Mouse (Mus musculus) heart, embryonic 12.5 days (tissue): ENCODE measurements around the gene Parg. TPM values are rescaled to one million over a fixed set of nuclear protein-coding genes. Genes with fewer than 3 reads are reported as not detected.

Source experiments
- ATAC-seq: fragments of 200-750 bp; cut with Nextera tagmentation; 2 replicates; pipeline ENCODE4 v1.8.0; 2017; ENCODE audit warnings: moderate TSS enrichment, moderate library complexity; ENCODE audit not compliant: insufficient number of reproducible peaks, low FRiP score
- H3K27ac ChIP-seq: fragments of 300-500 bp; sonication (generic); 2 replicates; pipeline ENCODE4 v1.5.1; 2016; ENCODE audit warnings: mild to moderate bottlenecking, moderate library complexity; ENCODE audit not compliant: poor library complexity, severe bottlenecking
- H3K27me3 ChIP-seq: fragments of 300-500 bp; sonication (generic); replicated peaks from 2 replicates; pipeline ENCODE4 v1.6.1; 2016; ENCODE audit warnings: mild to moderate bottlenecking, moderate library complexity
- H3K36me3 ChIP-seq: fragments of 300-500 bp; sonication (generic); 2 replicates; pipeline ENCODE4 v1.6.1; 2016; ENCODE audit warnings: mild to moderate bottlenecking, moderate library complexity
- H3K4me1 ChIP-seq: fragments of 300-500 bp; sonication (generic); replicated peaks from 2 replicates; pipeline ENCODE4 v1.6.1; 2016; ENCODE audit warnings: mild to moderate bottlenecking
- H3K4me2 ChIP-seq: fragments of 300-500 bp; sonication (generic); 2 replicates; pipeline ENCODE4 v1.6.1; 2016; ENCODE audit warnings: mild to moderate bottlenecking, moderate library complexity
- H3K4me3 ChIP-seq: fragments of 300-500 bp; sonication (generic); 2 replicates; pipeline ENCODE4 v1.5.1; 2016; ENCODE audit warnings: mild to moderate bottlenecking
- H3K9ac ChIP-seq: fragments of 300-500 bp; sonication (generic); 2 replicates; pipeline ENCODE4 v1.6.1; 2016; ENCODE audit warnings: mild to moderate bottlenecking, moderate library complexity
- H3K9me3 ChIP-seq: fragments of 300-500 bp; sonication (generic); replicated peaks from 2 replicates; pipeline ENCODE4 v1.6.1; 2016; ENCODE audit warnings: mild to moderate bottlenecking, moderate library complexity
- WGBS: fragments of 180-500 bp; shearing (Covaris S2); methylation state at CpG from one replicate; pipeline ENCODE4 v1.1.7; 2016; 5-methylcytosine and 5-hydroxymethylcytosine counted together
- polyA plus RNA-seq: library from polyadenylated mRNA; unstranded; fragments of >200 nt; fragmentation: Nextera tagmentation; extraction: Ambion mirVana; gene quantifications from 2 replicates; pipeline ENCODE4 v1.2.1, GENCODE M21; 2016

Gene Parg
- polyA plus RNA-seq: 35.5 and 37.9 TPM in 2 replicates

DNA sequence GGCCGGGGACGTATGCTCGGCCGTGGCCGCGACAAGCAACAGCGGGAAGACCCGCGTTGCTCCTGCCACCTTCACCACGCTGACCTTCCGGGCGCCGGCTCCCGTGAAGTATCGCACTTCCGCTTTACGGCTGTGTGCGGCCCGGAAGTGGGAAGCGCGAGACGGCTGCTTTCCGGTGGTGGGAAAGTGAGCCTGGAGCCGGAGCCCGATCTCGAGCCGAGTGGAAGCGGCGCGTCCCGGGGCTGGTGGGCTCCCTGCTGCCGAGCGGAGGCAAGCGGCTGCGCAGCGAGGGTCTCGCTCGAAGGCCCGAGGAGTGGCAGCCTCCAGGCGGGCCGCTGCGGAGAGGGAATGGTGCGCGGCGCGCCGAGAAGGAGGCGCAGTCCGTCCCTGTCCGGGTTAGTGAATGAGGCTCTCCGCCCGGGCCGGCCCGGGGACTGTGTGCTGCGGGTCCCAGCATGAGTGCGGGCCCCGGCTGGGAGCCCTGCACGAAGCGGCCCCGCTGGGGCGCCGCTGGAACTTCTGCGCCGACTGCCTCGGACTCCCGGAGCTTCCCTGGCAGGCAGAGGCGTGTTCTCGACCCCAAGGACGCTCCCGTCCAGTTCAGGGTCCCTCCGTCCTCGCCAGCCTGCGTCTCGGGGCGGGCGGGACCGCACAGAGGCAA lies at the start of gene Parg, which contains the start of gene Timm23:
Gene Parg (plus strand): TSS at position 159 of the 661 bp plus-strand sequence.
Gene Timm23 (minus strand): TSS at position 108 of the 661 bp plus-strand sequence.
- H3K4me1 ChIP-seq: peaks cover 21% of the 10 kb centered on the region
- no peaks in the 10 kb centered on the region for H3K27me3 ChIP-seq
- under 1% methylated on average over 76 of the region's 77 CpGs for WGBS
- peak within 1 kb of the TSS; percentile 69 for H3K27ac ChIP-seq
- H3K9me3 ChIP-seq: peaks cover 5% of the 10 kb centered on the region; the same call in 1 of the 2 replicates
- ATAC-seq: peak; percentile 91
- H3K4me3 ChIP-seq: peak within 1 kb of the TSS; percentile 81
- H3K4me2 ChIP-seq: peak within 1 kb of the TSS; percentile 88
- H3K36me3 ChIP-seq: peaks cover 25% of the 10 kb centered on the region
- peak within 1 kb of the TSS; percentile 91 for H3K9ac ChIP-seq

GRCm38 (mm10) chr14:32152243-32152965 lies 49.3 kb upstream of the Parg start:
- Histone ChIP-seq H3K4me3 (no peak overlapping the region), H3K9me3 (0 out of 2 replicates have a peak, but pooled peaks cover 4% of the 10 kb centered on the region), H3K4me2 (no peak overlapping the region), H3K27me3 (no peaks in the 10 kb centered on the region), H3K4me1 (no peaks in the 10 kb centered on the region), H3K27ac (no peak overlapping the region), H3K9ac (no peak overlapping the region), H3K36me3 (no peaks in the 10 kb centered on the region)
- WGBS: 89% methylated on average over 18 of the region's 18 CpGs
- ATAC-seq: no peak

GRCm38 (mm10) chr14:32153156-32153555 lies 48.6 kb upstream of the Parg start:
- no peak for ATAC-seq
- Histone ChIP-seq H3K9me3 (no peaks in the 10 kb centered on the region), H3K27me3 (no peaks in the 10 kb centered on the region), H3K9ac (no peak overlapping the region), H3K36me3 (no peaks in the 10 kb centered on the region), H3K4me1 (no peaks in the 10 kb centered on the region), H3K4me2 (no peak overlapping the region), H3K4me3 (no peak overlapping the region), H3K27ac (no peak overlapping the region)
- WGBS: 85% methylated on average over 2 of the region's 2 CpGs

GRCm38 (mm10) chr14:32154758-32155157 lies 47.0 kb upstream of the Parg start:
- Histone ChIP-seq H3K9ac (no peak overlapping the region), H3K36me3 (no peaks in the 10 kb centered on the region), H3K4me1 (peaks cover 5% of the 10 kb centered on the region), H3K27ac (no peak overlapping the region), H3K27me3 (no peaks in the 10 kb centered on the region), H3K4me2 (no peak overlapping the region), H3K4me3 (no peak overlapping the region), H3K9me3 (no peaks in the 10 kb centered on the region)
- 85% methylated on average over 6 of the region's 6 CpGs for WGBS
- ATAC-seq: no peak

GRCm38 (mm10) chr14:32159150-32159670 lies 42.5 kb upstream of the Parg start:
- Histone ChIP-seq H3K27ac (peak overlapping the region; percentile 96), H3K4me3 (peak overlapping the region; percentile 97), H3K9me3 (no peaks in the 10 kb centered on the region), H3K4me1 (peaks cover 29% of the 10 kb centered on the region), H3K4me2 (peak overlapping the region; percentile 90), H3K36me3 (no peaks in the 10 kb centered on the region), H3K27me3 (no peaks in the 10 kb centered on the region), H3K9ac (0 out of 2 replicates have a peak overlapping the region, but pooled peaks have one; percentile 41)
- WGBS: 37% methylated on average over 4 of the region's 4 CpGs
- no peak for ATAC-seq

GRCm38 (mm10) chr14:32159690-32160246 lies 42.0 kb upstream of the Parg start, which contains the start of gene Ncoa4:
Ncoa4 (plus strand) TSS chr14:32159865.
- Histone ChIP-seq H3K9ac (peak within 1 kb of the TSS; percentile 96), H3K36me3 (no peaks in the 10 kb centered on the region), H3K27ac (peak within 1 kb of the TSS; percentile 96), H3K27me3 (no peaks in the 10 kb centered on the region), H3K4me2 (peak within 1 kb of the TSS; percentile 90), H3K4me3 (peak within 1 kb of the TSS; percentile 97), H3K4me1 (peaks cover 34% of the 10 kb centered on the region), H3K9me3 (no peaks in the 10 kb centered on the region)
- peak; percentile 95 for ATAC-seq
- WGBS: under 1% methylated on average over 40 of the region's 40 CpGs

DNA sequence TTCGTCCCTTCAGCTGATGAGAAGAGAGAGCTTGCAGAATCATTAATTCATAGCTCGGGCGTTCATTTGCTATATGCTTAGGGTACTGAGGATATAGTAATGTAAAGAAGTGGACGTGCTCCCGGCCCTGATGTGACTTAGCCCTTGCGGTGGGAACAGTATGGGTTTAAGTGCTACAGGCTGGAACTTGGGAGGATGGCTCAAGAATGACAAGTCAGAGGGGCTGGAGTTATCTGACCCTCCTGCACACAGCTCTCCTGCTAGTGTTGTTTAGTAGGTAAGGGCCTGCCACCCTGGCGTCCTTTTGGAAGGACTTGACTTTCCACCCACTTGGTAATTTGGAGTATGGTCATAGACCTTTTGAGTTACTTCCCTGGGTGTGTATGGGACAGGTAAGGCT lies 41.2 kb upstream of the Parg start:
- Histone ChIP-seq H3K27ac (peak overlapping the region; percentile 96), H3K27me3 (no peaks in the 10 kb centered on the region), H3K4me2 (peak overlapping the region; percentile 90), H3K9ac (peak overlapping the region; percentile 96), H3K36me3 (no peaks in the 10 kb centered on the region), H3K4me1 (peaks cover 42% of the 10 kb centered on the region), H3K4me3 (peak overlapping the region; percentile 97), H3K9me3 (no peaks in the 10 kb centered on the region)
- WGBS: 25% methylated on average over 7 of the region's 7 CpGs
- ATAC-seq: 0 out of 2 replicates have a peak, but pooled peaks have one; percentile 24

DNA sequence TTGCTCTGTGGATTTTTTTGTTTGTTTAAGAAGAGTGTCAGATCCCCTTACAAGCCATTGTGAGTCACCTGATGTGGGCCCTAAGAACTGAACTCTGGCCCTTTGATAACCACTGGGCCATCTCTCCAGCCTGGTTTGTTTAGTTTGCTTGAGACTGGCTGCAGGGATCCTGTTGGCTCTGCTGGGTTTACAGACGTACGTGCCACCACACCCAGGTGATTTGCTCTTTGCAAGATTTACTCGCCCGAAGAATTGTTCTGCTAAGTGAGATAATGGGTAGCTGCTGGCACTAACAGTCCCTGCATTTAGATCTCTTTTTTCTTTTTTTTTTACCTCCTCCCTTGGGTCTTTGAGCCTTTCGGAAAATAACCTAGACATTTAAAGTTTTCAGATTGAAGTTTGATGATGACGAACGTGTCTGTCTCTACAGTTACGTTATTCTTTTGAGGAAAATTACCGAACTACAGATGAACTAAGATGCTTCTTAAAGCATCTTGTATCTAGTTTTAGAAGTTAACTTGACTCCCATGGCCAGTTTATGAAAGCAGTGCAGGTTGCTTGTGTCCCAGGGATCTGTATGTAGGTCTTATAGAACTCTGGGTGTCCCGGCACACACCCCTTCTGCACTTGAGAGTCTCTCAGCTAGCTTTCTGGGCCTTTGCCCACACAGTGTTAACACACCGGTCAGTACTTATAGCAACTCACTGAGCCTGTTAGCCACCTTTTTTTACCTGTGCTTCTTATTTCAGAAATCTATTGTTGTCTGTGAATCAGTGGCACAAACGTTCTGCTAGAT lies 40.5 kb upstream of the Parg start:
- WGBS: 78% methylated on average over 12 of the region's 12 CpGs
- no peak; the same call in 1 of the 2 replicates for ATAC-seq
- no peak overlapping the region for H3K27ac ChIP-seq
- no peaks in the 10 kb centered on the region for H3K36me3 ChIP-seq
- H3K4me3 ChIP-seq: peak overlapping the region; percentile 97
- H3K9me3 ChIP-seq: no peaks in the 10 kb centered on the region
- peaks cover 43% of the 10 kb centered on the region for H3K4me1 ChIP-seq
- H3K27me3 ChIP-seq: no peaks in the 10 kb centered on the region
- H3K9ac ChIP-seq: peak overlapping the region; percentile 96
- peak overlapping the region; percentile 90 for H3K4me2 ChIP-seq

DNA sequence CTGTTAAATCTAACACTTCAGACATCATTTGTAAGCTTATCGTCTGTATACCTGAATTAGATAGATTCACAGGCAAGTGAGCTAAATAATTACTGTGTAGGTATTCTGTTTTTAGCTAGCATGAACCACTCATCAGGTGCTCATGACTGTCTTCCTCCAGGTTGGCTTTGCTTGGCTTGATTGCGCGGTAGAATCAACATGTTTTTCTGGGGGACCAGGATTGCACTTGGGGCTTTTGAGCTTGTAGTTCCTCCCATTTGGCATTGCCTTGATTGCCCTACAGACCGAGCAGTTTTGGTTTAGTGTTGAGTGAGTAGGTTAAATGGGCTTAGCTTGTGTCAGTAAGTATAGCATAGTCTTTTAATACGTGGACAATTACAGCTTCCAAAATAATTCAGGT lies 39.5 kb upstream of the Parg start:
- no peaks in the 10 kb centered on the region for H3K36me3 ChIP-seq
- no peak overlapping the region for H3K4me2 ChIP-seq
- H3K4me1 ChIP-seq: peaks cover 47% of the 10 kb centered on the region
- no peaks in the 10 kb centered on the region for H3K9me3 ChIP-seq
- no peak overlapping the region for H3K27ac ChIP-seq
- H3K9ac ChIP-seq: no peak overlapping the region
- H3K4me3 ChIP-seq: no peak overlapping the region
- no peak for ATAC-seq
- 91% methylated on average over 5 of the region's 5 CpGs for WGBS
- H3K27me3 ChIP-seq: no peaks in the 10 kb centered on the region

GRCm38 (mm10) chr14:32163203-32163888 lies 38.4 kb upstream of the Parg start:
- no peaks in the 10 kb centered on the region for H3K27me3 ChIP-seq
- H3K9me3 ChIP-seq: no peaks in the 10 kb centered on the region
- 87% methylated on average over 11 of the region's 11 CpGs for WGBS
- H3K36me3 ChIP-seq: no peaks in the 10 kb centered on the region
- H3K4me1 ChIP-seq: peaks cover 57% of the 10 kb centered on the region
- no peak overlapping the region for H3K4me2 ChIP-seq
- no peak overlapping the region for H3K4me3 ChIP-seq
- no peak overlapping the region for H3K27ac ChIP-seq
- H3K9ac ChIP-seq: no peak overlapping the region
- ATAC-seq: no peak
